Mouse (Mus musculus) embryo, embryonic 11.5 days (tissue): ENCODE results near the gene Cacna1s.

Experiments
- DNase-seq: peaks from one replicate; pipeline ENCODE4 v3.0.0-alpha.2; 2012; ENCODE audit warnings: low read depth, low spot score

Cacna1s gene

DNA sequence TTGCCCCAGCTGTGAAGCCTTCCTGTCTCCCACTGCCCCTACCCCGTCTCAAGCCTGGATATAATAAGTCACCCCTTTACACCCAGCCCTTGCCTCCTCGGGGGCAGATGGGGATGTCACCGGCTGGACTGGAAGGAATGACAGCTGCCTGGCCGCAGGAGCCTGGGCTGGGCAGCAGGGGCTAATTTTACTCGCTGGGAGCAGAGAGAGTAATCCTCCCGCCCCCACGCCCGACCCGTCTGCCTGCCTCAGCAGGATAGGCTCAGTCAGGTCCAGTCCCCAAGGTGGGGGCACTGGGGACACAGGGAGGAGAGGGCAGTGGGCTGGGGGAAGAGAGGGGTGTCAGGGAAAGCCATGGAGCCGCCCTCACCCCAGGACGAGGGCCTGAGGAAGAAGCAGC, at the start of gene Cacna1s:
Cacna1s (plus strand) TSS at position 204 of the 400 bp plus-strand sequence.
- DNase-seq = no peak

DNA sequence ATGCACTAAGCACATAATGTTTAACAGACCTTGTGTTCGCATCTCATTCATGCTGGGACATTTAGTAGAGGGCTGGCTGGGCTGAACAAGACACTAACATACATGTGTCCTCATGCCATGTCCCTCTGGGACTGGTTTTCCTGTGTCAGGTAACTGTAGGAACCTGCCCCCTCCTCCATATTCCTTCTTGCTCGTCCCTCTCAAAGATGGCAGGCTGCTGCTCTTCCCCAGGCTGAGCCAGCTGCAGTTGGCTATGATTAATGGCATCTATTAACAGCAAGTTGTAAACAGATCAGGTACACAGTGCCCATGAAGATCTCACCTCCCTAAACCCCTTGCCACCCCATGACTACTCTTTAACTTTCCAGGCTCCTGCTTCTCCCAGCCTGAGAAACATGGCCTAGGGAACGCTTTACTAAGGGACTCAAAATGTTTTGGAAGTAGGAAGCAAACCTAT, 46.2 kb upstream of the Cacna1s start, which contains the start of gene Igfn1:
Igfn1 (minus strand) TSS at position 51 of the 457 bp plus-strand sequence.
- no peak for DNase-seq

DNA sequence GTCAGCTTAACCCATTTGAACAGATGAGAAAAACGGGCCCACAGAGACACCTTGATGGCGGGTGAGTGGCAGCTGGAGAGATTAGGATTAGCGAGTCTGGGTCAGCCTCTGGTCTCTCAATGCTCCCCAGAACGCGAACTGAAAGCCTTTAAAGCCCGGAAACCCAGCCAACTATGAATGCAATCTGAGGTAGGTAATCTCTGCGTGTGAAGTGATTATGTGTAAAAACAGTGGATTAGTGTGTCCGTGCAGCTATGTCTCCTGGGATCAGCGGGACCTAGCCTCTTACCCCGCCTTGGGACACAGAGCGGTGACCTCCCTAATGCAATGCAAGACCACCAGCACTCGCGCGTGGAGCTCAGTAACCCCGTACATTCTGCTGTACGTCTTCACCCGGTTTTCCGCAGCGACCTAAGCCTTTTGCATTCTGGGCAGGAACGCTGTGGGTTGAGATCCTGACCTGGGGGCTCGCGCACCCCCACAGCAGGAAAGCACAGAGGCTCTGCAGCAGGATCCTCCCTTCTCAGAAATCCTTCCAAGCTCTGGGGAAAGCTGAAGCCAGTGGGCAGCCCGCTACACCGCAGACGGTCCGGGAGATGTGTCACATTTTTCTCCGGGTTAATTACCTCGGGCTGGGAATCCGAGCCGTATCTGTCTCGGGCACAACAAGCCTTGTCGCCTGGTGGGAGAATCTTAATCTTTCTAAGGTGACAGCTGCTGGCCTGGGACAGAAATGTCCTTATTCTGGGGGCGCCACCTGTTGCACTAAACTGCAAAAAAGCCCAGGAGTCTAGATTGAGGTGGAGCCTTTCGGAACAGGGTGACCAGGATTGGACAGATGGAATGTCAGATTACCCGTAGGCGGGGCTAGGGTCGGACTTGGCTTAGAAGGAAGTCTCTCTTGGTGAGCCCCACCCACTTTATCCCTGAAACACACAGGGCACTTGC, 45.1 kb upstream of the Cacna1s start, which contains the start of gene Tmem9:
Tmem9 (plus strand) TSS at position 940 of the 948 bp plus-strand sequence.
- DNase-seq = peak; percentile 65

DNA sequence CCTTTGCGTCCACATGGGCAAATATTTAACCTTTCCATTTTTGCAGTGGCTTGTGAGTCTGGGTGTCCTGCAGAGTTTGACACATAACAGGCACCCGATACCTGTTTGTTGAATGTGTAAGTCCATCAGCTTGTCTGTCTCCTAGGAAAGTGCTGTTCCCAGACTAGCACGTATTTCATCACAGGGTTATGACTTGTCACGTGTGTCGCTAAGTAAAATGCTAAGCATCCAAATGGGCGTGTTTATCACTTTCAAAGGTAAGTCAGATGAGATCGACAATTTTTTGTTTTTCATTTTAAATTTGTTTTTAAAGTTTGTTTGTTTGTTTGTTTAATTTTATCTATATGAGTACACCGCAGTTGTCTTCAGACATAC, 44.4 kb upstream of the Cacna1s start:
- no peak for DNase-seq

DNA sequence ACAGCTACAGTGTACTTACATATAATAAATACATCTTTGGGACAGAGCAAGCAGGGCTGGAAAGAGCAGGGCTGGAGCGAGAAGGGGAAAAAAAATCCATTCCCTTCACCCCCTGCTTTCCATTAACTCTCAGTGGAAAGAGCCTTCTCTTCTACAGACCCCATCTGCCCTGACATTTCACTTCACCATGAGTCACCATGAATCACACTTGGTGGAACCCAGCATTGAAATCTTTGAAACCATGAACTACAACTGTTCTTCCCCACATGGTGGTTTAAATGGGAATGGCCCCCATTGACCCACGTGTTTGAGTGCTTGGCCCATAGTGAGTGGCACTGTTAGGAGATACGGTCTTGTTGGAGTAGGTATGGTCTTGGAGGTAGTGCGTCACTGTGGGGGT, 42.3 kb upstream of the Cacna1s start:
- DNase-seq = no peak

DNA sequence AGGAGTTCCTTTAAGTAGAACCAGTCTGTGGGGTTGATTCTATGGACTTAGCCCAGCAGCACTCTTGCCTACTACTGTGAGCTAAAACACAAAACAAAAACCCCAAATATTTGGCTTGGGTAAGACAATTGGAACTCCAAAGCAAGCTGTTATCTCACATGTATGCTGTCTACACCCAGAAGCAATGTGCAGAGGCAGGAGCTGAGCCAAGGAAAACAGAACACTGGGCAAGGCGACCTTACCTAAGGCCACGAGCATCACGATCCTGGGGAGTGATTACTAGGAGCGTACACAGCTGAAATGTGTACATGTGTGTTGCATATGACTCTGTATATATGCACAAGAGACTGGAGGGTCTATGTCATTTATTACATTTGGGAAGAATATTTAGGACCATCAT, 39.0 kb upstream of the Cacna1s start:
- no peak for DNase-seq

DNA sequence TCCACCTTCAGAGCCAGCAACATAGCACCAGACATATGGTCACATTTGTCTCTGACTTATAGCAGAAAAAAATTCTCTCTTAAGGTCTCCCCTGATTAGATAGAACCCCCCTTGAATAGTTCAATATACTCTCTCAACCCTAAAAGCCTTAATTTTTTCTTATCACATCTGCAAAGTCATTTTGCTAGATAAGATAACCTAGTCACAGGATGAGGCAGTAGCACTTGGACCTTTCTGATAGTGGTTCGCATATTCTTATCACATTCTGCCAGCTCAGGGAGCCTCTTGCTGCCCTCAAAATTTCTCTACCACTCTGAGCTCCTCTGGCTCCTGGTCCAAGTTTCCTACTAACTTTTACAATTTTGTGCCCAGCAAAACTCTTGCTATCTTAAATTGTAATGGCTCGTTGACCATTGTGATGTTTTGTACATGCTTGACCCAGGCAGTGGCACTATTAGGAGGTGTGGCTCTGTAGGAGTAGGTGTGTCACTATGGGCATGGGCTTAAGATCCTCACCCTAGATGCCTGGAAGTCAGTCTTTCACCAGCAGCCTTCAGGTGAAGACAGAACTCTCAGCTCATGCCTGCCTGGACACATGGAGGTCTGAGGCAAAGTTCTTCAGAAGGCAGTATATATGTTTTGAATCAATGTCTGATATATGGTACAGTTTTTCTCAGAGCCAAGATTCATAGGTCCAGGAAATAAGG, 37.6 kb upstream of the Cacna1s start:
- DNase-seq = no peak

DNA sequence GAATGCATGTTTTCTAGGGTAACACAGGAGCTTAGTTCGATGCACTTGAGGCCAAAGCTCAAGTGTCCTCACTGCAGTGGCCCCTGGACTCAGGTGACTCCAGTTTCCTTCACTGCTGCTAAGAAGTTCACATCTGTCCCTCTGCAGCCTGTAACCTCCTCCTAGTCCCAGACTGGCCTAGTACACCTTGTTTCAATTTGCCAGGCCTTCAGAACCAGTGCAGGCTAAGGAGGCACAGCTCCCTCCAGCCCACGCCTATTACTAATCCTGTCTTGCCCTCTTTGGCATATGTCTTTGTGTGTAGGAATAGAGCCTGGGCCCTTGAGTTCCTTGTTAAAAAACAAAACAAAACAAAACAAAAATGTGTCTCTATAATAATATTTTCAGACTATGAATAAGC, 35.2 kb upstream of the Cacna1s start:
- DNase-seq = no peak

DNA sequence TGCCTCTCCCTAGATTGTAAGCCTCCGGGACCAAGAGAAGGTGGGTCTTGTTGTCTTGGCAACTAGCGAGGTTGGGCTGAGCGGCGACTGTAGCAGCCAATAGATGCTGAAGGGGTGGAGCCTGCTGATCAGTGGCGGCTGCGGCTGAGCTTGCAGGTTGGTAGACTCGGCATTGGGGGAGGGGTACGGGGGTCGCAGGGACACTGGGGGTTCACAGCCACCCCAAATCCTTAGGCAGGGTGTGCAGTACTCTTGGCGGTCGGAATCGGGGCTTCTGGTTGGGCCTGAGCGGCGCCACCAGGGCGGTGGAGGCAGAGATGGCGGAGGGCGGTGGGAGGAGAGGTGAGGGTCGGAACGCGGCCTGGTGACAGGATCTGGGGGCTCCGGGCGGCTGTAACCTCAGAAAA, 34.6 kb upstream of the Cacna1s start:
- peak; percentile 89 for DNase-seq

DNA sequence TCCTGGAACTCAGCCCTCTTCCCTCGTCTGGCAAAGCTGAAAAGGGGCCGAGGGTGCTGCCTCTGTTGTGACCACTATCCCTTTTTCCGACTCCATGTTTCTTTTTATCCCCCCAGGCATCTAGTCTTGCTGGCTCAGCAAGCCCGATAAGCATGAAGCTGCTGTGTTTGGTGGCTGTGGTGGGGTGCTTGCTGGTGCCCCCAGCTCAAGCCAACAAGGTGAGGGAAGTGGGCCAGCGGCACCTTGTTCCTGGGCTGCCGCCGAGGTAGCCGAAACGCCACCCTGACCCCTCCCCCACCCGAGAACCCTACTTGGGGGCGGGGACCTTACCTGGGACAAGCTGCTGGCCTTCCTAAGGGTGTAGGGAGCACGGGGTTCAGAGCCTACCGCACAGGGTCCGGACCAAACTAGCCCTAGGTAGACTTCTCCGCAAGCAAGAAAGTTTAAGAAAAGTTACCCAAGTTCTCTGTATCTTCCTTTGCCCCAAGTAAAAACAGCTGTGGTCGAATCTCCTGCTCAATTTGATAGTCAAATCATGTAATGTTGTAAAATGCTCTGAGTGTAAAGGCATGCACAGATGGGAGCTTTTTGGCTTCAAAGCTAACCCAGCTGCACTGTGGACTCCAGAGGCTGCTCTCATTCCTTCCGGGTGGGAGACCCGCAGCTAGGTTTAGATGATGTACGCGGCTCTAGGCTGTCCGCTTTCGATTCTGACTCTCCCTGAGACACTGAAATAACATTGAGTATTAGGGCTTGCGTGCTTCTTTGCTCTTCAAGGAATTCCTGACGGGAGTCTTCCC, 34.0 kb upstream of the Cacna1s start:
- DNase-seq = no peak

DNA sequence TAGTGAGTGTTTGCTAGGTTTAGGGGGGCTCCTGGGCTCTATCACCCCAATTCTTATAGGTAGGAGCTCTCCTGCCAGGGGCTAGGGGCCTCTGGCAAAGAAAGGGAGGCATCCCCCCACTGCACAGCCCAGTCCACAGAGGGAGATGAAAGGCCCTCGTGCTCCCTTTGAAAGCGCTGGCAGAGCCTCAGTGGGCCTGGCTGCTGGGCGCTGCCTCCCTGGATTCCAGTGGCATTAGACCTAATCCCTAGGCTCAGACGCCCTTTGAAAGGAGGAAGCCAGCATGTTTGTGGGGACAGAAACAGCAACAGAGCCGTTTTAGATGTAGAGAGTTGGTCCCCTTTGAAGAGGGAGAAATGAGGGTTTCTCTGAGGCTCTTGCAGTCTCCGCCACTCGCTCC, 22.3 kb upstream of the Cacna1s start:
- DNase-seq = no peak

DNA sequence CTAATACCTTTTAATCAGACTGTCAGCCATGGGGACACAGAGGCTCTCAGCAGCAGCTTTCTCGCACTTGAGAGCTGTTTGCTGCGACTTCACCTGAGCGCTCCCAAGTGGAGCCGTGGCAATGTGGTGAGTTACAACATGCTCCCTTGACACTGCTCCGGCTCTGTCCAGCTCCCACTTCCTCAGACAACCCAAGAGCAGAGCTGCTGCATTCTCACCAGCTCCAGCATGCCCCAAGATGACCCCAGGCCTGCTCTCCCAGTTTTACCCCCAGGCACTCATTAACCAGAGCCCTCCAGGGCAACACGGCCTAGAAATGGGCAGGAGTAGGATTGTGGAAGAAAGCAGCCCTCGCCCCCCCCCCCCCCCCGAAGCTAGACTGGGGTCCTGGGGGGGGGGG, 20.9 kb upstream of the Cacna1s start:
- DNase-seq = no peak

DNA sequence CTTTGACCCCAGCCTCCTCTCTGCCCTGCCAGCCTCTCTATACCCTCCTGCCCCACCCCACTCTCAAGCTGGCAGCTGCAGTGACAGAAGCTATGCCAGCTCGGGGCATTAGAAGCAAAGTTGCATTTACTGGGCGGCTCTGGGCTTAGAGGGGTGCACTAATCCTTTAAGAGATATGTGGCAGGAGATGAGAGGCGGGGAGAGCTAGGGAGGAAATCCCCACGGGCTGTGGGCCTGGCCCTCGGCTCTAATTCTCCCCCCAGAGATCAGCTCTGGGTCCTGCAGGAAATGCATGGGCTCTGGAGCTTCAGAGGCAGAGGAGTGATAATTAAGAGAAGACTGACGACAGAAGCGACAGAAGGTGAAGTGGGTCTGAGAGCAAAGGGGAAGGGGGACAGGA, 19.6 kb upstream of the Cacna1s start:
- no peak for DNase-seq

DNA sequence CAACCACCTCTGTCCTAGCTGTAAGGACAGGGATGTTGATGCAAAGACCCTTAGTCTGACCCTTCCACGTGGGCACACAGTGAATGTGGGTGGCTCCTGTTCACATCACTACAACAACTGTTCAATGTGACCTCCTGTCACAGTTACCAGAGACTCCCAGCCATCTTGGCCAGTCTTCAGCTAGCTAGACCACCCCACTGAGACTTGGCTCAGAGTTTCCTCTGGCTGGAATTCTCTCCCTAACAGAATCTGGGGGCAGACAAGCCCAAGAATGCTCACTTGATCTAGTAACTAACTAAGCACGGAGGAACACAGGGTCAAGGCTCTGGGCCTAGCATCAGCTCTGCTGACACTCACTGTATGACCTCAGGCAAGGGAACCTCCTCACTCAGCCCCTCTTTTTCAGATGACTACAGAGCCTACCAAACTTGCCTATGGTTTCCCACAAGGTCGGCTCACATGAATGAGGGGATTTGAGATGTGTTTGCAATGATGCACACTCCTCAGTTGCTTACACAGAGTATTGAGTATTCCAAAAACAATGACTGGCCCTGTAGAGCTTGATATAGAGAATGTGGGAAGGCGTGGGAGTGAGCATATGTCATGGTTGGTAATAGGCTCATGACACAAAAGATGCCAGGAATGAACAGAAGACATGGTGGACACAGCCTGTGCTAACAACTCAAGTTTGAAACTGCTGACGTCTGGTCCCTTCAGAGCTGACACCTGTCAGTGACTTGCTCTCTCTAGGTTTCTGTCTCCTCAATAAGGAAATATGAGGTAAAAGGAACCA, 13.6 kb upstream of the Cacna1s start:
- no peak for DNase-seq

DNA sequence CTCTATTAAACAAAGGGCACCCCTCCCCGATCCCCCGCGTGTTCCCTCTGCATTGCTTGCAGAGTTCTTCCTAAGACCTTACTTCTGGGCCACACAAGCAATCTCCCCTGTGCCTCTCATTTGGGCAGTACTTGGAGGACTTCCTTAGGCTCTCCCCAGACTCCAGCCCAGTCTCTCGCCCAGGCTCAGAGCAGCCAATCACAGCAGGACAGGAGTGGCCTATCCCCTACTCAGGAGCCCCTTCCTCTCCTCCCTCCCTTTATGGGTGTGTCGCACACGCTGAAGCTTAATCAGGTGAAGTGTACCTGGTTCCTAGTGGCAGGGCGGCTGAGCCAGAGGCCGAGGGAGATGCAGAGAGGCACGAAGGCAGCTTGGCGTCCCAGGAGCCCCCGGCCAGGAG, 12.1 kb upstream of the Cacna1s start:
- DNase-seq = no peak

DNA sequence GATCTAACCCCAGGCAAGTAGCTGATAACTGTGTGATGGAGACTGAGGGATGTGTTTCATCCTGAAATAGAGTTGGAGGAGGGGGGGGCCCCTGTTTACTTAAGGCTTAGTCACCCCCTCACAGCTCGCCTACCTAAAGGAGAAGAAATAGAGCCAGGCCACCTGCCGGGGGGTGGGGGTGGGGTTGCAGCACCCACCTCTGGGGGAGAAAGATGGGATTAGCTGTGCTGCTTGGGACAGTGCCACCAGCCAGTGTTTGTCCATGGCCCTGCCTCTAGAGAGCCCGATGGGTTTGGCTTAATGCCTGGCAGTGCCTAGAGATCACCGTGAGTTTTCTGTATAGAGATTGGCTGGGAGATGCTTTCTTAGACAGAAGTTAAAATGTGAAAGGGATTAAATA, 11.7 kb upstream of the Cacna1s start:
- no peak for DNase-seq

DNA sequence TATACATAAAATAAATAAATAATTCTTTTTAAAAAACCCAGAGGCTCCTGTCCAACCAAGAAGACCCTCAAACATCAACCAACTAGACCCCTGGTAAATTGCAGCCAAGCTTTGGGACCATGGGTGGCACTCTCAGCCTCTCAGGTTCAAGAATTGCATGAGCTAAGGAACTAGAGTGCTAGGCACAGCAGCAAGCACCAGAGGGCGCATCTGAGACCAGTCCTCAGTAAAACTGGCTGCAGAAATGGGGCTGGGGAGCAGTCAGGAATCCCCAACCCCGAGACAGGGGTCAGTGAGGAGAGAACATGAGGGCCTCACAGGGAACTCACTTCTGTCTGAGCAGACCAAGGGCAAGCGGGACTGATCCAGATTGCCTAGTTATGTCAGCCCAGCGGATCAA, 6.8 kb upstream of the Cacna1s start:
- peak; percentile 37 for DNase-seq

DNA sequence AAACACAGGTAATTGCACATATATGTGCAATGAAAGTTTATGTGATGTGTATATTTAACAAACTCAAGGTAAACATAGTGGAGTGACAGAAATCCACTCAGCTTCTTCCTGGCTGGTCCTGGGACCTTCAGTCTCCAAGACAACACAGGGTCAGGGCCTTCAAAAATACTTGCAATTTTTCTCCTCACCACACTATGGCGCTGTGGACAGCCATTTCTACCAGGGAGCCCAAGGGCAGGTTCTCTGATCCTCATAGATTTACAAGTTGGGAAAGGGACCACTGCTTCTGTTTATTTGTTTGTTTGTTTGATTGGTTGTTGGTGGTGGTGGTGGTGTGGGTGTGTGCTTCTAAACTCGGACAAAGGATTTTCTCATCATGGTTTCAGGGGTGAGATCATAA, 5.1 kb upstream of the Cacna1s start:
- DNase-seq = no peak

DNA sequence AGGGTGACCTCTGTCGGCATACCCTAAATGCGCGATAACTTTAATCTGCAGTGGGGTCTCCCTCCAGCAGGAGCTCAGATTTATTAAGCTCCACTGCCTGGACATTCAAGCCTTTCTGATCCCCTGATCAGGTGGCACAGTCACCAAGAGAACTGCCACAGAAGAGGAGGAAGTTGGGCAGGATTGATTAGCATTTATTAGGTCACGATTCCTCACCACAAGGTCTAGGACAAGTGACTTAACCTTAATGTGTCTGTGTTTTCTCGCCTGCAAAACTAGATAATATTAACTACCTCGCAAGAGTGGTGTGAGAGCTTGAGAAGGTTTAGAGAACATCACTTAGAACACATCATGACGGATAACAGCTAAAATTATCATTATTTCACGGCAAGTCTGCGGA, 4.7 kb upstream of the Cacna1s start:
- DNase-seq = no peak

DNA sequence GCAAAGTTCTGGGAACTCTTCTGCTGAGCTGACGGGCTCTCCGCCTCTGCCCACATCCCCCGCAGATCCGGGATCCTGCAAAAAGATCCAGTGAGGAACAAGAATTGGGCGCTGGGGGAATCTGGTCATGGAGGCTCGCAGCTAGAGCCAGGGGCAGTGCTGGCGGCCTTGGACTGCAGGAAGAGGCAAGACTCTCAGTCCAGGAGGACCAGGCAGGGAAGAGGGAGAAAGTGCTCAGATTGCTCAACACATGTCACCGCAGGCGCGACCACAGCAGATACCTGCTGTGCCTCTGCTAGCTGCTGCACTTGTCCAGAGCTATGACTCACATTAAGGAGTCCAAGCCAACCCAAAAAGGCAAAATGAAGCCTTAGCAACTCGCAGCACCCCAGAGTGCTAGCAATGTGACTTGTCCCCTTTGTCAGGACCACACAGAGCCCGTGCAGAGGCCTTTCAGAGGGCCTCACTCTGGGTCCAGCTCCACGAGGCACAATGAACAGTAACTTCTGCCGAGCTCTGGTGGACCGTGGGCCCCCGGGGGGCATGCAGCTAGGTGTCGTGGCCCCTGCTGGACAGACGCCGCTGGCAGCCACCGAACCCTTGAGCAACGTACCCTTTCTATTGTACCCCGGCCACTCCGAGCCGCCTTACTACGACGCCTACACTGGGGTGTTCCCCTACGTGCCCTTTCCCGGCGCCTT, 2.1 kb upstream of the Cacna1s start, which contains the start of gene Ascl5:
Ascl5 (plus strand) TSS at position 493 of the 701 bp plus-strand sequence.
- DNase-seq = no peak

DNA sequence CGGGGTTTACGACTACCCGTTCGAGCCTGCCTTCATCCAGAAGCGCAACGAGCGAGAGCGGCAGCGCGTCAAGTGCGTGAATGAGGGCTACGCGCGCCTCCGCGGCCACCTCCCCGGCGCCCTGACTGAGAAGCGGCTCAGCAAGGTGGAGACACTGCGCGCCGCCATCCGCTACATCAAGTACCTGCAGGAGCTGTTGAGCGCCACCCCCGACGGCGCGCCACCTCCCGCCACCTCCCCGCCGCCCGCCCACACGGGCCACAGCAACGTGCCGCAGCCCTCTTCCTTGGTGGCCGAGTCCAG, 1.6 kb upstream of the Cacna1s start:
- no peak for DNase-seq
